Mouse (Mus musculus) kidney, adult 11 months (tissue): ENCODE measurements around the gene Wdr53.
"Not testable (repeated sequence)": the region's sequence is repeated elsewhere in the genome, so short reads cannot be mapped to it uniquely, and the experiment has no call there.

Source experiments
- DNase-seq: peaks from one replicate; pipeline ENCODE4 v3.0.0; 2022

Gene Wdr53

GRCm38 (mm10) chr16:32280211-32280610 is 33.2 kb downstream of the Wdr53 start:
- DNase-seq: no peak

GRCm38 (mm10) chr16:32282608-32283007 is 35.6 kb downstream of the Wdr53 start:
- no peak for DNase-seq

DNA sequence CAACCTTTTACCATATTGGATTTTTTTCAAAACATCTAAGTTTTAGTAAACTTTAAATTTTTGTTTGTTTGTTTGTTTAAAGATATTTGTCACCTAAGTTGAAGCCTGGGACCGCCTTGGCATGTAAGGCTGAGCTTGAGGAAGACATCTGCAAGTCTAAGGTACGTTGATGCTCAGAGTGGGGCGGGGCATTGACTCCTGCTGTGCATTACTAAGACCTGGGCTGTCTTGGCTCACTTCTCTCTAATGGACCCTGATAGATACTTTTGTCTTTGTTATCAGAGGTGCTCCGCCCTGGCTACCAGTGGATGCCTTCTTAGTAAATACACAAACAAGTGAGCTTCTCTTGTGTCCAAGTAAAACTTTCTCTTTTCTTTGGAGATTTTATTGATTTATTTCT is 44.8 kb downstream of the Wdr53 start:
- DNase-seq: no peak

- DNase-seq: not testable (repeated sequence)
These were observed 52.6 kb downstream of the Wdr53 start for GRCm38 (mm10) chr16:32299617-32300016.

DNA sequence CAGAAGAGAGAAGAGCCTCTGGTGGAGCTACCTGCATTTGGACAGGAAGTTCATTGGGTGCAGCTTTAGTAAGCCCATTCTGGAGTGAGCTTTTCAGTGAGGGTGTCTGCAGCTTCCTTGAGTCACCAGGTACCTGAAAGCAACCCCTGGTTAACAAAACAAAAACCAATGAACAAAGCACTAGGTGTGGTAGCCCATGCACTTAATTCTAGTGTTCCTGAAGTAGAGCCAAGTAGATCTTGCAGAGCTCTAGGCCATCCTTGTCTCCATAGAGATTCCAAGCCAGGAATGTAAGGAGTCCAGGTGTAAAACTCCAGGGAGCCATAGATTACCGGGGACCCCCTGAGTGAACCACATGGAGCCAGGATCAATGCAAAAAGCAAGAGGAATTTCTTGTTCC is 56.0 kb downstream of the Wdr53 start:
- DNase-seq: no peak

DNA sequence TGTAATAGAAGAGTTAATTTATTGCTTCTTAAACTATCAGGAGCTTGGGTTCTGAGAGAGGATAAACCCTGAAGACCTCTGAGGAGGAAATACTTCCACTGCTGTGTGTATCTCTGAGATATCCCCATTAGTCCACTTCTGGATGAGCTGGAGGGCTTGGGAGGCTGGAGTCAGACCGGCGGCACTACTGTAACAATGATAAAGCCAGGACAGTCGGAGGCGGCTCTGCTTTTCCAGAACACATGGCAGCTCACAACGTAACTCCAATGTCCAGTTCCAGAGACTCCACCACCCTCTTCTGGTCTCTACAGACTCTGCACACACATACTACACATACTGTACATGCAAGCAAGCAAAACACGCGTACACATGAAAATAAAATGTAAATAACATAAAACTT is 56.9 kb downstream of the Wdr53 start:
- no peak for DNase-seq
